Mouse (Mus musculus) macrophage (primary cell): Measurements from ENCODE around the gene Abhd17a. TPM values are rescaled to one million over a fixed set of nuclear protein-coding genes. Genes with fewer than 3 reads are reported as not detected.
"Not testable (repeated sequence)": the region's sequence is repeated elsewhere in the genome, so short reads cannot be mapped to it uniquely, and the experiment has no call there.

Experiments
- H3K27ac ChIP-seq: fragments of 350-480 bp; formaldehyde crosslinking; 2 replicates; pipeline ENCODE4 v1.9.0; 2021
- H3K36me3 ChIP-seq: fragments of 350-480 bp; formaldehyde crosslinking; 2 replicates; pipeline ENCODE4 v1.9.0; 2021; ENCODE audit errors: inconsistent target
- H3K4me3 ChIP-seq: fragments of 350-480 bp; formaldehyde crosslinking; 2 replicates; pipeline ENCODE4 v1.9.0; 2021; ENCODE audit errors: inconsistent target
- H3K79me2 ChIP-seq: fragments of 350-480 bp; formaldehyde crosslinking; 2 replicates; pipeline ENCODE4 v1.9.0; 2021; ENCODE audit errors: inconsistent target
- WGBS: methylation state at CpG from one replicate; pipeline ENCODE4 v1.1.7; 2026; ENCODE audit warnings: inconsistent platforms; ENCODE audit not compliant: missing documents; 5-methylcytosine and 5-hydroxymethylcytosine counted together
- polyA plus RNA-seq: library from polyadenylated mRNA; stranded (reverse); fragments of 250-400 nt; gene quantifications from 3 replicates; pipeline ENCODE4 v1.2.4, GENCODE M21; 2018; ENCODE audit warnings: inconsistent platforms

Abhd17a gene
- polyA plus RNA-seq, 1 experiment from 2014 or later = 11.7 TPM

GRCm38 (mm10) chr10:80618181-80618580 lies 28.0 kb upstream of the Abhd17a start:
- no peak overlapping the region for H3K4me3 ChIP-seq
- peaks cover 15% of the 10 kb centered on the region for H3K36me3 ChIP-seq
- peaks cover 4% of the 10 kb centered on the region for H3K79me2 ChIP-seq
- no peak overlapping the region for H3K27ac ChIP-seq
- 22% methylated on average over 9 of the region's 9 CpGs for WGBS

- Histone ChIP-seq H3K27ac (no peak overlapping the region), H3K36me3 (peaks cover 15% of the 10 kb centered on the region), H3K79me2 (peaks cover 2% of the 10 kb centered on the region; the same call in 1 of the 2 replicates), H3K4me3 (no peak overlapping the region)
- WGBS = 80% methylated on average over 6 of the region's 6 CpGs
These were observed 24.2 kb upstream of the Abhd17a start for GRCm38 (mm10) chr10:80614351-80614750.

GRCm38 (mm10) chr10:80613821-80614220 lies 23.7 kb upstream of the Abhd17a start:
- Histone ChIP-seq H3K27ac (no peak overlapping the region), H3K36me3 (peaks cover 15% of the 10 kb centered on the region)

GRCm38 (mm10) chr10:80611905-80612304 lies 21.8 kb upstream of the Abhd17a start:
- 66% methylated on average over 3 of the region's 3 CpGs for WGBS
- H3K27ac ChIP-seq = no peak overlapping the region

More at GRCm38 (mm10) chr10:80613821-80614220, 23.7 kb upstream of the Abhd17a start:
- Histone ChIP-seq H3K79me2 (peaks cover 7% of the 10 kb centered on the region; the same call in 1 of the 2 replicates), H3K4me3 (no peak overlapping the region)
- whole genome bisulfite sequencing = 83% methylated on average over 3 of the region's 3 CpGs

GRCm38 (mm10) chr10:80611024-80611423 lies 20.9 kb upstream of the Abhd17a start:
- WGBS = 22% methylated on average over 4 of the region's 4 CpGs
- peaks cover 35% of the 10 kb centered on the region for H3K79me2 ChIP-seq
- no peak overlapping the region for H3K4me3 ChIP-seq
- 0 out of 2 replicates have a peak overlapping the region, but pooled peaks have one; percentile 10 for H3K27ac ChIP-seq
- H3K36me3 ChIP-seq = peaks cover 26% of the 10 kb centered on the region

More at GRCm38 (mm10) chr10:80611905-80612304, 21.8 kb upstream of the Abhd17a start:
- Histone ChIP-seq H3K79me2 (peaks cover 27% of the 10 kb centered on the region), H3K36me3 (peaks cover 26% of the 10 kb centered on the region), H3K4me3 (no peak overlapping the region)

- peak overlapping the region; percentile 10; the same call in 1 of the 2 replicates for H3K27ac ChIP-seq
- 74% methylated on average over 9 of the region's 9 CpGs for WGBS
- H3K36me3 ChIP-seq = peaks cover 23% of the 10 kb centered on the region
These were observed 20.1 kb upstream of the Abhd17a start for GRCm38 (mm10) chr10:80610116-80610785.

GRCm38 (mm10) chr10:80609269-80609924 lies 19.3 kb upstream of the Abhd17a start:
- Histone ChIP-seq H3K4me3 (no peak overlapping the region), H3K79me2 (peaks cover 52% of the 10 kb centered on the region), H3K27ac (no peak overlapping the region), H3K36me3 (peaks cover 15% of the 10 kb centered on the region)
- 91% methylated on average over 9 of the region's 10 CpGs for WGBS

More at GRCm38 (mm10) chr10:80610116-80610785, 20.1 kb upstream of the Abhd17a start:
- Histone ChIP-seq H3K4me3 (no peak overlapping the region), H3K79me2 (peaks cover 43% of the 10 kb centered on the region)

- peaks cover 61% of the 10 kb centered on the region for H3K79me2 ChIP-seq
- H3K36me3 ChIP-seq = peaks cover 11% of the 10 kb centered on the region
- H3K4me3 ChIP-seq = no peak overlapping the region
- no peak overlapping the region for H3K27ac ChIP-seq
- 98% methylated on average over 3 of the region's 3 CpGs for WGBS
These were observed 18.3 kb upstream of the Abhd17a start for GRCm38 (mm10) chr10:80608435-80608834.

GRCm38 (mm10) chr10:80606737-80607350 lies 16.7 kb upstream of the Abhd17a start:
- Histone ChIP-seq H3K4me3 (no peak overlapping the region), H3K79me2 (peaks cover 64% of the 10 kb centered on the region), H3K27ac (no peak overlapping the region), H3K36me3 (peaks cover 11% of the 10 kb centered on the region)
- WGBS = 94% methylated on average over 28 of the region's 34 CpGs

- peaks cover 11% of the 10 kb centered on the region for H3K36me3 ChIP-seq
- H3K79me2 ChIP-seq = peaks cover 64% of the 10 kb centered on the region
- WGBS = 83% methylated on average over 23 of the region's 23 CpGs
- no peak overlapping the region for H3K27ac ChIP-seq
- H3K4me3 ChIP-seq = no peak overlapping the region
These were observed 16.2 kb upstream of the Abhd17a start for GRCm38 (mm10) chr10:80606306-80606705.

- H3K4me3 ChIP-seq, H3K27ac ChIP-seq: not testable (repeated sequence)
- Histone ChIP-seq H3K36me3 (peaks cover 11% of the 10 kb centered on the region), H3K79me2 (peaks cover 64% of the 10 kb centered on the region)
- 100% methylated on average over 1 of the region's 4 CpGs for WGBS
These were observed 15.6 kb upstream of the Abhd17a start, which contains the start of gene Gm49322 for GRCm38 (mm10) chr10:80605721-80606120. TSS of gene Gm49322 (plus strand) at chr10:80606021.

- WGBS = 83% methylated on average over 2 of the region's 2 CpGs
- Histone ChIP-seq H3K79me2 (peaks cover 64% of the 10 kb centered on the region), H3K36me3 (peaks cover 11% of the 10 kb centered on the region), H3K4me3 (no peak overlapping the region), H3K27ac (no peak overlapping the region)
These were observed 14.8 kb upstream of the Abhd17a start for GRCm38 (mm10) chr10:80604988-80605387.

GRCm38 (mm10) chr10:80604001-80604509 lies 13.9 kb upstream of the Abhd17a start:
- Histone ChIP-seq H3K4me3 (peak overlapping the region; percentile 78), H3K79me2 (peaks cover 59% of the 10 kb centered on the region), H3K27ac (peak overlapping the region; percentile 85), H3K36me3 (peaks cover 11% of the 10 kb centered on the region)
- 92% methylated on average over 7 of the region's 7 CpGs for WGBS

- H3K27ac ChIP-seq = peak overlapping the region; percentile 85
- peaks cover 52% of the 10 kb centered on the region for H3K79me2 ChIP-seq
- peak overlapping the region; percentile 78 for H3K4me3 ChIP-seq
- H3K36me3 ChIP-seq = peaks cover 11% of the 10 kb centered on the region
- WGBS = 26% methylated on average over 7 of the region's 7 CpGs
These were observed 13.2 kb upstream of the Abhd17a start for GRCm38 (mm10) chr10:80603364-80603763.
